Mouse (Mus musculus) ES-CJ7 (cell line): ENCODE data around the gene Ebf1.

Experiments
- DNase-seq: peaks from one replicate; pipeline ENCODE4 v3.0.0; 2011; ENCODE audit warnings: low read depth, low spot score

Ebf1 gene

GRCm38 (mm10) chr11:44619131-44619886 is 2.2 kb downstream of the Ebf1 start:
- DNase-seq, result no peak

GRCm38 (mm10) chr11:44619887-44620693 is 3.0 kb downstream of the Ebf1 start:
- DNase-seq, result peak; percentile 42

GRCm38 (mm10) chr11:44620694-44621446 is 3.8 kb downstream of the Ebf1 start:
- DNase-seq, result peak; percentile 54

- peak; percentile 69 for DNase-seq
Measured at GRCm38 (mm10) chr11:44621615-44622014, 4.5 kb downstream of the Ebf1 start.

- DNase-seq, result peak; percentile 47
Measured at GRCm38 (mm10) chr11:44622023-44622731, 5.1 kb downstream of the Ebf1 start.

GRCm38 (mm10) chr11:44624564-44624963 is 7.4 kb downstream of the Ebf1 start:
- DNase-seq, result no peak

- no peak for DNase-seq
Measured at GRCm38 (mm10) chr11:44626065-44626464, 8.9 kb downstream of the Ebf1 start.

- DNase-seq, result no peak
Measured at GRCm38 (mm10) chr11:44628412-44628811, 11.3 kb downstream of the Ebf1 start.

GRCm38 (mm10) chr11:44632064-44632968 is 15.2 kb downstream of the Ebf1 start:
- DNase-seq, result no peak

GRCm38 (mm10) chr11:44633001-44633693 is 16.0 kb downstream of the Ebf1 start:
- no peak for DNase-seq

- DNase-seq, result no peak
Measured at GRCm38 (mm10) chr11:44634552-44635193, 17.6 kb downstream of the Ebf1 start.

GRCm38 (mm10) chr11:44636241-44636640 is 19.1 kb downstream of the Ebf1 start:
- no peak for DNase-seq

- DNase-seq, result no peak
Measured at GRCm38 (mm10) chr11:44638193-44638754, 21.2 kb downstream of the Ebf1 start.

- DNase-seq, result no peak
Measured at GRCm38 (mm10) chr11:44641496-44641895, 24.4 kb downstream of the Ebf1 start.

- no peak for DNase-seq
Measured at GRCm38 (mm10) chr11:44654340-44655019, 37.4 kb downstream of the Ebf1 start.

- DNase-seq, result no peak
Measured at GRCm38 (mm10) chr11:44655468-44655867, 38.4 kb downstream of the Ebf1 start.

- DNase-seq, result no peak
Measured at GRCm38 (mm10) chr11:44656916-44657315, 39.8 kb downstream of the Ebf1 start.

GRCm38 (mm10) chr11:44657833-44658395 is 40.8 kb downstream of the Ebf1 start:
- DNase-seq, result no peak
